Mouse (Mus musculus) left cerebral cortex, postnatal 14 days (tissue): ENCODE results near the gene Rnf13. TPM values are rescaled to one million over a fixed set of nuclear protein-coding genes. Genes with fewer than 3 reads are reported as not detected.

Experiments used
- DNase-seq, 2 experiments: peaks; one replicate each; pipeline ENCODE4 v3.0.0; 2021 to 2022; ENCODE audit warnings: low spot score in 2 of 2, mixed read lengths in 1 of 2
- intact Hi-C: fragments of 180-260 bp; cut with DNase I; formaldehyde crosslinking; loops from one replicate; pipeline ENCODE4 v1.15.1; 2025
- total RNA-seq, 2 experiments: library from RNA; stranded (reverse); gene quantifications; 2 replicates each; pipeline ENCODE4 v1.2.3; 2021

The Rnf13 gene
- total RNA-seq, 2 experiments from 2014 or later: 59.1 to 71.5 TPM

DNA sequence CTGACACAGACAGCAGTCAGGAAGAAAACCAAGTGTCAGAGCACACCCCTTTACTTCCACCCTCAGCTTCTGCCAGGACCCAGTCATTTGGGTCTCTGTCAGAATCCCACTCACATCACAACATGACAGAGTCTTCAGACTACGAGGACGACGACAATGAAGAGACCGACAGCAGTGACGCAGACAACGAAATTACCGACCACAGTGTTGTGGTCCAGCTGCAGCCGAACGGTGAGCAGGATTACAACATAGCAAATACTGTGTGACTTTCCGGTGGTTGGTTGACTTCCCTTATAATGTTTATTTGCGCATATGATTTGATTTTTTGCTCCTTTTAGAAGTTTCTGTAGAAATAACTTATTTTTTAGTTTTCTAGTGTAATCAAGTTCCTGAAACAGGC lies 97.7 kb downstream of the Rnf13 start:
- DNase-seq: no peak
- intact Hi-C loops: no loop called here

DNA sequence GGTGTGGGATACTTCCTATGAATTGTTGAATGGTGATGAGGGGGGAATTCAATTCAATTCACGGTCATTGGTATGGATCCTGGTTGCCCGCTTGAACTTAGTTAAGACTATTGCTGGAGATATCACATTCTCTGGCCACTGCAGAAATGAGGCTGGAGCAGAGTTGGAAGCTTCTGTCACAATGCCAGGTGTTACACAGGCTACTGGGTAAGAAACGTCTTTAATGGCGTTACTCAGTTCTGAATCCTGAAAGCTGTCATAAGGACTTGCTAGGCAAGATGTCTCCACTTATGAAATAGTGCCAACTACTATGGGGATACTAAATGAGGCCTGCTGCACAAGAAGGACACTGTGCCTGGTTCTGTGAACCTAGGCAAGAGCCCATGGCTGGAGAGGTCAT lies 101.0 kb downstream of the Rnf13 start:
- intact Hi-C loops: no loop called here
- DNase-seq: no peak

DNA sequence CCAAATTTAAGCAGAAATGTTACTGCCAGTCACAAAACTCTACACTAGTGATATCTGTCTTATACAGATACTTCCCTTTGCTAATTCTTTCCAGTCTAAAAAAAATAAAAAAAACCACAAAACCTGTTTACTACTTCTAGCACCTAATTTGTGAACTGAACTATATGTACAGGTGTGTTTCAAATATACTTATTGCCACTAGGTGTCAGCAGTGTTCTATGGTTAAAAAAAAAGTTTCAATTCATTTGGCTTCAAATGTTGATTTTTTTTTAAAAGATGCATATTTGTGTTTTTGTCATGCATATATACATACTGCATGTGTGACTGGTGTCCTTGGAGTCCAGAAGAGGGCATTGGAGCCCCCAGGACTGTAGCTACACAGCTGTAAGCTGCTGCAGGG lies 107.9 kb downstream of the Rnf13 start:
- intact Hi-C loops: loop anchor here (10.0 kb wide), 1 partner anchor 651 kb away; no protein-coding TSS in a partner anchor
- DNase-seq: no peak

DNA sequence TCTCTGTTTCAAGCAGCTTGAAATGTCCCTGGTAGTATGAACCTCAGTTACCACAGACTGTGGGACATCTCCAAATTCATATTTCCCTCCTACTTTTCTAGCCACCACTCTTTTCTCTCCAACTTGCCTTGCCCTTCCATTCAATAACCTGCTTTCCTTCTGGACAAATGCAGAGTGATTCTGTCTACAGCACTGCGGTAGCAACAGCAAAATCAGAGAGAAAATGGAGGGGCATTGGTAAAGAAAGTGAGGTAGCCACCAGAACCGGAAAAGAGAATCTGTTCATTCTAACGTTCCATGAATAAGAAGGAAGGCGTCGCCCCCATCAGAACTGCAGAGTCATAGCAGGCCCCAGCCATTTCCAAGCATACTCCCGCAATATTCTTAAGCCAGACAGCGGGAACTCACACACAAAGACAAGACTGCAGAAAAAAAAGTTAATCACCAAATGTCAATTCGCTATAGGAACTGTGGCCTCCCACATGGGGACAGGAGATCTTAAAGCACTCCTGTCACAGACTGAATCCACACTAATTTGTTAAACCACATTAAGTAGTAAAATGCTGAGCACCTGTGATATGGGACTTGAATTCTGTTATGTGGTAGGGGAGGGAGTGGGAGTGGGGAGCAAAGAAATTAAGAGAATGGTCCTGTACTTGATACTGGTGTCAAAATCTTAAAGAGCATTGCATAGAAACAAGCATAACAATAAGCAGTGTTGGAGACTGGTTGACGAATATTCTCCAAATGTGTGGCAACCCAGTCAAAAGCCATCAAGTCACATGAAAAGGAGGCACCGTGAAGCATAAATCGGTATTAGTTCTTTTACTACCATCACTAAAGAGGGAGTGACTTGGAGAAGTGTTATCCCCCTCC lies 110.2 kb downstream of the Rnf13 start:
- intact Hi-C loops: loop anchor here (2.0 to 10.0 kb wide), 4 partner anchors 66 to 649 kb away; no protein-coding TSS in a partner anchor
- peak; percentile 49 to 60 for DNase-seq

- intact Hi-C loops: loop anchor here (2.0 to 10.0 kb wide), 4 partner anchors 66 to 648 kb away; no protein-coding TSS in a partner anchor
- DNase-seq: no peak
These were observed 110.7 kb downstream of the Rnf13 start for GRCm38 (mm10) chr3:57846662-57846911.

- intact Hi-C loops: loop anchor here (2.0 to 10.0 kb wide), 4 partner anchors 65 to 648 kb away; no protein-coding TSS in a partner anchor
- DNase-seq: peak; percentile 46 to 64
These were observed 111.3 kb downstream of the Rnf13 start for GRCm38 (mm10) chr3:57846912-57847759.

DNA sequence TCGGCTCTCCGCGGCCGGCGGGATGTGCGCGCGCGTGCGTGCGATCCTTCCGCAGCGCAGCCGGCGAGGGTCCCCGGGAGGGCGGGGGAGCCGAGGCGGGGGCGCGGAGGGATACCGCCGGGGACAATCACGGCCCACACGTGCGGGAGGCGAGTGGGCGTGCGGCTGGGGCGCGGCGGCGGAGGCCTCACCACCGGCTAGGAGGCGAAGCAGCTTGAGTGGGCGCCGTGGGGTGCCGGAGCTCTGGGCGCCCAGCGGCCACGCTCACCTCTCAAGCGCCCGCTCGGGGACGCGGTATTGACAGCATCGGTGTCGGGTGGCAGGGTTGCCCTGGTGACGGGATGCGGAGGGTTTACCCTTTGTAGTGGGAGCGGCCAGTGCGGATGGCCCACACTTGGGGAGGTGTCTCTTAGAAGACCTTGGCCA lies 111.9 kb downstream of the Rnf13 start, which contains the start of gene Pfn2:
Pfn2 (minus strand) TSS at position 320 of the 426 bp plus-strand sequence.
- intact Hi-C loops: loop anchor here (2.0 to 10.0 kb wide), 4 partner anchors 65 to 647 kb away; no protein-coding TSS in a partner anchor
- peak; percentile 77 to 85 for DNase-seq

DNA sequence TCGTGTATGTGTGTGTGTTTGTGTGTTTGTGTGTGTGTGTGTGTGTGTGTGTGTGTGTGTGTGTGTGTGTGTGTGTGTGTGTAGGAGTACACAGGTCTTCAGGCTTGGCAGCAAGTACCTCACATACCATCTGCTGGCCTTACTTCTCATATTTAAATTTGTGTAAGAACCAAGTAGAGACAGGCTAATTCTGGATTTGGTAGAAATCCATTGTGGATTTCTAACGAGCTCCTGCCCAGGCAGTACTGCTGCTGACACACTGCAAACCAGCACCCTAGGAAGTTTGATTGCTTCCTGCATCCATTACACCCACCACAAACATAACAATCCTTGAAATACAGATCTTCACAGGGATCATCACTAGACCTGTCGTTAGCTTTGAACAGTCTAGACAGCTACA lies 147.1 kb downstream of the Rnf13 start:
- intact Hi-C loops: no loop called here
- DNase-seq: peak; percentile 26 to 61

Other genes starting within 250 kb of the Rnf13 start
- gene Wwtr1, start 160.2 kb upstream of the Rnf13 start, total RNA-seq: 10 to 100 TPM; 20.6 to 20.7 TPM
- gene Commd2, start 84.3 kb upstream of the Rnf13 start, total RNA-seq: 10 to 100 TPM; 16.5 to 21.4 TPM
- under 1 TPM; 0.26 to 0.51 TPM for gene Ankub1, start 43.3 kb upstream of the Rnf13 start, total RNA-seq
- 100 to 1,000 TPM; 537 to 550 TPM for gene Pfn2, start 112.0 kb downstream of the Rnf13 start, total RNA-seq